Mouse (Mus musculus) spleen, postnatal 10 days (tissue): ENCODE measurements around the gene Chrd.

Experiments used
- DNase-seq, 2 experiments: peaks; one replicate each; pipeline ENCODE4 v3.0.0; 2021 to 2022; ENCODE audit warnings: low spot score in 2 of 2

Gene Chrd

DNA sequence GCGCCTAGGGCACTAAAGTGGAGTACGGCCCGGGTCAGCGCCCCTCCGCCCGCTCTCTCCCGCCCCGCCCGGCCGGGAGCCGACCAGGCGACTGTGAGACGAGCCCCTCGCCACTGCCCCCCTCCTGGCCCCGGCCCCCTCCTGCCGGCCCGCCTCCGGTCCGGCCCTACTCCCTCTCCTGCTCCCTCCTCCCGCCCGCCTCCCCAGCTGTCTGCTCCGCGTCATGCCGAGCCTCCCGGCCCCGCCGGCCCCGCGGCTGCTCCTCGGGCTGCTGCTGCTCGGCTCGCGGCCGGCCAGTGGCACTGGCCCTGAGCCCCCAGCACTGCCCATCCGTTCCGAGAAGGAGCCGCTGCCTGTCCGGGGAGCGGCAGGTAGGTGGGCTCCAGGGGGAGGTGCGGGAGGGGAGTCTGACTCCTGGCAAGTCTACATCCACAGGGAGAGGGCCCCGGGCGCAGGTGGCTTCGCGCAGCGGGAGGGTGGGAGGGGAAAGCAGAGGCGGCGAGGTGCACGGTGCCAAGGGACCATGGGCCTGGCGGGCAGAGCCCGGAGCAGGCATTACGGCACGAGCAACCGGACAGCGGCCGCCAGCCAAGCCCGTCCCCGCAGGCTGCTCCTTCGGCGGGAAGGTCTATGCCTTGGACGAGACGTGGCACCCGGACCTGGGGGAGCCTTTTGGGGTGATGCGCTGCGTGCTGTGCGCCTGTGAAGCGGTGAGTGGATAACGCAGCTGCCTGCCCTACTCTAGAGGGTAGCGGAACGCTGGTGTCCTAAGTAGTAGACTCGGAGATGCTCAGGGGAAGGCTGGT is at the start of gene Chrd:
Gene Chrd, plus strand, starts transcription at position 203 of the 806 bp plus-strand sequence.
- no peak for DNase-seq

DNA sequence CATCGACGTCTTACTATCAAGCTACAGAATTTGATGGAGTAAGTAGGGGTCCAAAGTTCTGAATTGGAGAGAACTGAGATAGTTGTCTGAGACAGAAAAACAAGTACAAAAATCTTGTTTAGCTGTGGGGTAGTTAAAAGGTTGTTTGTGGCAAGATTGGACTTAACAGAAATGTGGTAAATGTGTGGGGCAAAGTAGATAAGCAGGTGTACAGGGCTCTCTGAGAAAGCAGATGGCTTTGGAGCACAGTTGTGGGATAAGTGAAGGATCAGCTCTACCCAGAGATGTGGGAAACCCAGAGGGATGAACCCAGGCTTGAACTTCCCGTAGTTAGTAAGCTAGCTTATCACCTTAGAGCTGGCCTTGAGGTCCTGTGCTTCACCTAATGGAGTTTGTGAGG is 42.2 kb upstream of the Chrd start:
- DNase-seq, result no peak

DNA sequence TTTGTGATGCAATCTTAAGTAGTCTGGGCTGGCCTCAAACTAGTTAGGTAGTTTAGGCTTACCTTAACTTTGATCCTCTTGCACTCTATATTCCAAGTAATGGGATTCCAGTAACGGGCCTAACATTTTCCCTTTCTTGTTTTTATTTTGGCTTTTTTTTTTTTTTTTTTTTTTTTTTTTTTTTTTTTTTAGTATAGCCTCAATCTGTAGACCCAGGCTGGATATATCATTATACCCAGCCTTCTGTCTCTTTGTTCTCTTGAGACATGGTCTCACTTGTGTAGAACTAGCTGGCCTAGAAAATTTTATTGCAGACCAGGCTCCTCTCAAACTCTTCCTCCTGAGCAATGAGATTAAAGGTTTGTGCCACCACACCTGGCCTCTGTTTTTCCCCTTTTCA is 41.3 kb upstream of the Chrd start:
- DNase-seq, result no peak

DNA sequence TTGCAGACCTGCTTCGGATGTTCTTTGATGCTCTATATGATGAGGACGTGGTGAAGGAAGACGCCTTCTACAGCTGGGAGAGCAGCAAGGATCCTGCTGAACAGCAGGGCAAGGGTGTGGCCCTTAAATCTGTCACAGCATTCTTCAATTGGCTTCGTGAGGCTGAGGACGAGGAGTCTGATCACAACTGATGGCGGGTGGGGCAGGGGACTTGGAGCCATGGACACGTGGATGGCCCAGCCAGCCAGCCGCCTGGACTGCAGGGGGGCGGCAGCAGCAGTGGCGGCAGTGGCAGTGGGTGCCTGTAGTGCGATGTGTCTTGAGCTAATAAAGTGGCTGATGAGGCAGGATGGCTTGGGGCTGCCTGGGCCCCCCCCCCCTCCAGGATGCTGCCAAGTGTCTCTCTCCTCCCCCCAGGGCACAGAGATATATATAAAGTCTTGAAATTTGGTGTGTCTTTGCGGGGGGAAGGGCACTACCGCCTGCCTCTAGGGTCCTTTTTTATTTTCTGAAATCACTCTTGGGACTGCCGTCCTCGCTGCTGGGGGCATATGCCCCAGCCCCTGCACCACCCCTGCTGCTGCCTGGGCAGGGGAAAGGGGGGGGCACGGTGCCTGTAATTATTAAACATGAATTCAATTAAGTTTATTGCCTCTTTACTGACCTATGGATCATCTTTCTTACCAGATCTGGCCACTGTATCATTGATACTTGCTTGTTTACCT is 40.5 kb upstream of the Chrd start:
- peak in 1 of 2 experiments; percentile 15 for DNase-seq

DNA sequence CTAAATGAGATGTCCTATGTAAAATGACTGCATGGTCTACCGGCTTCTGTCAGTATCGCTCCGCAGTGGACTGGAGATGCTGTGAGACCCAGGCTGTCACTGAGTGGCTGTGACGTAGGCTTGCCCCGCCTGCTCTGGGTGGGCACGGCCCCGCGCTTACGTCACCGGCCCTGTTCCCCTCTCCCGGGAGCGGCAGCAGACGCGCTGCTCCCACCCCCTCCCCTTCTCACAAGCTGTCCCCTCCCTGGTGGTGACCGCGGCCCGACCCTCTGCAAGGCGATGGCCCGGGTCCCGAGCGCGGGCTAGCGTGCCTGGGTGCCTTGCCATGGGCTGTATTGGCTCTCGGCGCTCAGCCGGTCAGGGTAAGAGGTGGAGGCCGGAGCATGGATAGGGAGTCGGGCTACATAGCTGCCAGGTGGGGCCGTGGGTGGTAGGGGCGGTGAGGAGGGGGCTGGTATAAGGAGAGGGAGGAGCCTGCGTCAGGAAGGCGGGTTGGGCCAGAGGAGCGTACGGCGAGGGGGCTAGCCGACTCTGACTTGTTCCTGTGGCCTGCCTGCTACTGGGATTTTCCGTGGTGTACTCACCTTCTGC is 39.7 kb upstream of the Chrd start, which contains the start of gene Fam131a:
Gene Fam131a, plus strand, starts transcription at position 131 of the 591 bp plus-strand sequence.
- peak; percentile 59 to 76 for DNase-seq

DNA sequence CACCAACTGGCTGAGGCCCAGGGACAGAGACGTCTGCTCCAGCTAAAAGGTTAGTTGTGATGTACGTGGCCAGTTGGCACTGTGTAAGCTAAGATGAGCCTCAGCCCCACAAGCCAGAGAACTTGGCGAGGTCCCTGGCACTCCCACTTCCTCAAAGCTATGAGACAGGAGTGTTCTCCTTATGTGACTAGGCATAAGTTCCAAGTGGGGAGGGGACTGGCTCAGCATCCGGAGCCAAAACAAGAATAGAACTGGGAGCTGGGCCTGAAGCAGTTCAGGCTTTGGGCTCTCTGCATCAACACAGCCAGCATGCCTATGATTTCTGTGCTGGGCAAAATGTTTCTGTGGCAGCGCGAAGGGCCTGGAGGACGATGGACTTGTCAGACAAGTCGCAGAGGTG is 38.1 kb upstream of the Chrd start:
- peak; percentile 13 to 21 for DNase-seq

DNA sequence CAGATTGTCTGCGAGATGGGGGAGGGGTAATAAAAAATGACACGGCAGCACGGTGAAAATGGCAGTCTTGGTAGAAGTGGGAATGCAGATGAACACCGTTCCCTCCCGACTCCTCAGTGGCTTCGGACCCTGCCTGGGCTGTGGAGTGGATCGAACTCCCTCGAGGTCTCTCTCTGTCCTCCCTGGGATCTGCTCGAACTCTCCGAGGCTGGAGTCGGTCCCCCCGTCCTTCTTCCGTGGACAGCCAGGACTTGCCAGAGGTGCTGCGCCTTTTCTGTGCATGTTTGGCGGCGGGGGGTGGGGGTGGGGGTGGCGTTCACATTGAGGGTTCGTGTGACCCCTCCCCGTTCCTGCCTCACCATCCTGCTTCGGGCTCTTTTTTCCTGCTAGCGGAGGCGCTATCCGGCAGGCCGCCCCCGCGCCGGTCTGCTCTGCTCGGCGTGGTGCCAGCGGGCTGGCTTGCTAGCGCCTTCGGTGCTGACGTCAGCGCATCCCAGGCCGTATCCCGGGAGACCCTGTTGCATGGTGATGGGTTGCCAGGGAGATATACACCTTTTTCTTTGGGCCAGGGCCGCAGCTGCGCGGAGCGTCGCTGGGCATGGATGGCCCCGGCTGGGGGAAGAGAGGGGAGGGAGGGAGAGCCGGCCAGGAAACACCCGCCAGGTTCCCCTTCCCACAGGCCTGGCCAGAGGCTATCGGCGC is 37.2 kb upstream of the Chrd start:
- peak in 1 of 2 experiments; percentile 48 for DNase-seq

DNA sequence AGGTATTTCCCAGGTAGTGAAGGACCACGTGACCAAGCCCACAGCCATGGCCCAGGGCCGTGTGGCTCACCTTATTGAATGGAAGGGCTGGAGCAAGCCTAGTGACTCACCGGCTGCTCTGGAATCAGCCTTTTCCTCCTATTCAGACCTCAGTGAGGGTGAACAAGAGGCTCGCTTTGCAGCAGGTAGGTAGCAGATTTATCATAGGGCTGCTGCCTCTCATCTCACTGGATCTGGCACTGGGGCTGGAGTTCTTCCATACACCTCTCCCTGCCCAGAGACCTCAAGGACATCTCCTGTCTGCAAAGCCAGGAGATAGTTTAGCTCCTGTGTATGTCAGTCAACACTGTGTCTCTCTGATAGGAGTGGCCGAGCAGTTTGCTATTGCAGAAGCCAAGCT is 33.7 kb upstream of the Chrd start:
- DNase-seq, result no peak

DNA sequence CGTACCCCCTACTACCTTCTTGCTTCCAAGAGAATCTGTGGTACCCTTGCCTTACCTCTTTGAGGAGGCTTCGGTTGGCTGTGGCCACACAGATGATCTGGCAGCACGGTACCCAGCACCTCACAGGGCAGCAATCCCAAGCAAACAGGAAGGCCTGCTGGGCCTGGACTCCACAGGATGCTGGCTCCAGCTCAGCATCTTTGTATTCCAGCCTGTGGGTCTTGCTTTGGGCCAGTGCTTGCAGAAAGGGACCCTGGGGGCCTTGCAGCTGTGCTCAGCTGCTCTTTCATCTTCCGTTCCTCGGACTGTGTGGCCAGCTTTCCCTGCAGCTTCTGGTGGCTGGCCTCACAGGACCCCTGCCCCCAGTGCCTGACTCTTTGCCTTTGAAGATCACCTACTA is 32.9 kb upstream of the Chrd start:
- DNase-seq, result no peak

DNA sequence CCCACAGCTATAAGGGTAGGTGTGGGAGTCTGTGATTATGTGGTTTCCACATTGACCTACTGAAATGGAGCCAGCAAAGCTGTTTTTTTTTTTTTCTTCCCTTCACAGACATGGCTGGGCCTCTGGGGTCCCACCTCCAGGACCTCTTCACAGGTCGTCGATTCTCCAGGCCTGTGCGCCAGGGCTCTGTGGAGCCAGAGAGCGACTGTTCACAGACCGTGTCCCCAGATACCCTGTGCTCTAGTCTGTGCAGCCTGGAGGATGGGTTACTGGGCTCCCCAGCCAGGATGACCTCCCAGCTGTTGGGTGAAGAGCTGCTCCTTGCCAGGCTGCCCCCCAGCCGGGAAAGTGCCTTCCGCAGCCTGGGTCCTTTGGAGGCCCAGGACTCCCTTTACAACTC is 31.6 kb upstream of the Chrd start:
- no peak for DNase-seq

DNA sequence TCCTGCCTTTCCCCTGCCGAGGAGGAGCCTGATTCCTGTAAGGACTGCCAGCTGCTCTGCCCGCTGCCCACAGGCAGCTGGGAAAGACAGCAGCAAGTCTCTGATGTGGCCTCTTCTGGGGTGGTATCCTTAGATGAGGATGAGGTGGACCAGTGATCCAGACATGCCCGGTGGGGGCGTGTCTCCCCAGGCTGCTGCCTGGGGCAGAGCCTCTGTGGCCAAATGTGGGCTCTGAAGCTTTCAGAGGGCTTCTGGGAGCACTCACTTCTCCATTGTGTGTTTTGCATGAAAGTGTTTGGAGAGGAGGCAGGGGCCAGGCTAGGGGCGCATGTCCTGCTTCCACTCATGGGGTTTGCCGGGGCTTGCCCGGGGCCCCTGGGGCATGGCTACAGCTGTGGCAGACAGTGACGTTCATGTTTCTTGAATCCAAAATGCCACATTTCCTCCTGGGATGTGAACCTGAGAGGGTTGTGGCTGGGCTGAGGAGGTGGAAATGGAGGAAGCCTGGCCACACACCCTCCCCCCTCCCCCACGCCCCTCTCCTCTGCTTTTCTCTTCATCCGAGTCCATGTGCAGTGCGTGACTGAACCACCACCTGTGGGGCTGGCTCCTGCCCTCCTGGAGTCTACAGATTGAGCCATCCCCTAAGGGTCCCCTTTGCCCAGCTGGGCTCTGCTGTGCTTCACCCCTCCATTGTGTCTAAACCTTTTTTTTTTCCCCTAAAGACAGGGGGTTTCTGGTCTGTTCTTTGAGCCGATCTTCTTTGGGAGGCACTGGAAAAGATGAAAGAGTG is 31.0 kb upstream of the Chrd start:
- DNase-seq, result no peak

DNA sequence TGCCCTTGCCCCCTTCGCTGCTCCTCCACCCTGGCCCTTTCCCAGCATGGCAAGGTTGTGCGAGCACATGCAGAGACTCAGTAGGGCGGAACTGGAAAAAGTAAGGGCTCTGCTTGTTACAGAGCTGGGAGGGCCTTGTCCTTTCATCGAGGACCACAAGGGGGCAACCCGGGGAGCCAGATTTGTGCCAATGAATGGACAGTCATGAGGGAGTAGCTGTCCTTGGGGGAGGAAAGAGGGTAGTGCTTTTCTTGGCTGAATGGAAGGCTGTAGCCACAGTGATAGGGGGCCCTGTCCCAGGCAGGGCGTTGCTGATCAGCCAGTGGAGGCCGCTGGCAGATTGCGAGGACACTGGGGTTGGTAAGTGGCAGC is 30.4 kb upstream of the Chrd start:
- peak; percentile 55 to 82 for DNase-seq

DNA sequence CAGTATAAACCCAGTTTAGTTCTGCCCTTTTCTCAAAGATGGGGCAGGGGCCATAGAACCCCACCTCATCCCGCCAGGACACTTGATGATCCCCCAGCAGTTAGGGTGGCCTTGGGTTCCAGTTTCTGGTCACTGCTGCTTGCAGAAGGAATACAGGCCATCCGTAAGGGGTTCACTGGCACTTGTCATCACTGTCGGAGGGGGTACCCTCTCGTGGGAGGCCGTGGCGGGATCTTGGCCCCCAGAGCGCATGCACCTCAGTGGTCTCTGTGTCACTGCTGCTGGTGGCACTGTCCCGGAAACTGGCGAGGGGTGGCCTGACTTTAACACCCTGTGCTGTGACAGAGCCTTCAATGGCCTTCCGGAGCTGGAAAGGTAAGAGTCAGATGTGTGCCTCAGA is 29.9 kb upstream of the Chrd start:
- DNase-seq, result no peak

DNA sequence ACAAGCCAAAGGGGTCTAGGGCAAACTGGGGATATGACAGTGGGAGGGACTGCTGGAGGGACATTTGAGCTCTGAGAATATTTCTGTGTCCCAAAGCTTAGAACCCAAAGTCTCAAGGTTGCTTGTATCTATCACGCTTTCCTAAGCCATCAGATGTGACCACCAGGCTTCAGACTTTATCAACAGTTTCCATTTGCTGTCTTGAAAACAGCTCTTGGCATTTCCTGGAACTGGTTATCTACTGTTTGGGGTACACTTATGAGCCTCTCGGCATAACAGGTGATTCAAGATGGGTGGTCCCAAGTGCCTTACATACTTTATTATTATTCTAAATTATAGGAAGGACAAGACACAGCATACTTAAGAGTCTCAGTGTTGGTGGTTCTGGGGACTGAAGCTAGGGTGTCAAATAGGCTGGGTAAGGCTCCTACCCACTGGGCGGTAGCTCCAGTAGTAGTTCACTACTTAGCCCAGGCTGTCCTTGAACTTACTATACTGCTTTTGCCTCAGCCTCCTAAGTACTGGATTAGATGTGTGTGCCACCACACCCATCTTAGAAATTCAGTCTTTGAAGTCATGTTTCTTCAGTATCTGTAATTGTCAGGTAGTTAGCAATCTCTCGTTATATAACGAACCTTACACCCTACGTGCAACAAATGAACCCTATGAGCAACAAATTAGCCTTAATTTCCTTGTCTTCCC is 29.1 kb upstream of the Chrd start:
- no peak for DNase-seq

DNA sequence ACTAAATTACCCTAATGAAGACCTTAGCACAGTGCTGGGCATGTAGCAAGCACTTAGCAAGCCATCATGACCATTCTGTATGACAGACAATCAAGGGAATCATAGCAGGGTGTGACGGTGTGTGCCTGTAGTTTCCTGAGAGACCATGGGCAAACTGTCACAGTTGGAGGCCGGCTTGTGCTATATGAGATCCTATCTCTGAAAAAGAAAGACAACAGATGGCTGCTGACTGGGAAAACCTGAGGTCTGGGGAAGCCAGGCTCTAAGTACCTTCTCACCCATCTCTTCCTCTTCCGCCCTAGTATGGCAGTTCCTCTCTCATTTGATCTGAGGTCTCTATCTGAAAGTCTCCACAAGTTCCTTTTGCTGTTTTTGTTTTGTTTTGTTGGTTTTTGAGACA is 27.1 kb upstream of the Chrd start:
- no peak for DNase-seq

DNA sequence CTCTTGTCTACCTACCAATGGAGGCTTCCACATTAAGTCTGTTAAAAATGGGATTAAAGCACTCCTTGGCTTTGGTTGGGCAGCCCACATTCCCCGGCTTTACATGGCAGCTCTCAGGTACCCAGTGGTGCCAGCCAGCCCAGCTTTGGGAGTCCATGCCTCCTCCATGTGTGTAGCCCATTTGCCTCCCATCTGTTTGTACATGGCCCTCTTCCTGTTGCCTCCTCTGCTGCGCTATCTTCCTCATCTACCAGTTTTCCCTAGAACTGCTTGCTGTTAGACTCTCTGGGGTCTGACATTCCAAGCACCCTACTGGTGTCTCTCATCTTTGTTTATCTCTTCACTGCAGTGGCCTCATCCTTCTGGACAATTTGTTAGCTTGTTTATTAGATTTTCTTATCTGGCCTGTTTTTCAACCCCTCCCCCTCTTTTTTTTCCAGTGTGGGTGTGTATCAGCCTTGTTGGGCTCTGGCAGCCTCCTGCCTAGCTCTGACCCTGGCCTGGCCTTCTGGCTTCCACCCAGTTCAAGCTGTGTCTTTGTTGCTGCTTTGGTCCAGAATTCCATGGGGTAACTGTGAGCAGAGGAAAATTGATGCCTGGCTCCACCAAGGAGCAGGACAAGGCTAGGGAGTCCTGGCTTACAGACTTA is 26.4 kb upstream of the Chrd start:
- no peak for DNase-seq

DNA sequence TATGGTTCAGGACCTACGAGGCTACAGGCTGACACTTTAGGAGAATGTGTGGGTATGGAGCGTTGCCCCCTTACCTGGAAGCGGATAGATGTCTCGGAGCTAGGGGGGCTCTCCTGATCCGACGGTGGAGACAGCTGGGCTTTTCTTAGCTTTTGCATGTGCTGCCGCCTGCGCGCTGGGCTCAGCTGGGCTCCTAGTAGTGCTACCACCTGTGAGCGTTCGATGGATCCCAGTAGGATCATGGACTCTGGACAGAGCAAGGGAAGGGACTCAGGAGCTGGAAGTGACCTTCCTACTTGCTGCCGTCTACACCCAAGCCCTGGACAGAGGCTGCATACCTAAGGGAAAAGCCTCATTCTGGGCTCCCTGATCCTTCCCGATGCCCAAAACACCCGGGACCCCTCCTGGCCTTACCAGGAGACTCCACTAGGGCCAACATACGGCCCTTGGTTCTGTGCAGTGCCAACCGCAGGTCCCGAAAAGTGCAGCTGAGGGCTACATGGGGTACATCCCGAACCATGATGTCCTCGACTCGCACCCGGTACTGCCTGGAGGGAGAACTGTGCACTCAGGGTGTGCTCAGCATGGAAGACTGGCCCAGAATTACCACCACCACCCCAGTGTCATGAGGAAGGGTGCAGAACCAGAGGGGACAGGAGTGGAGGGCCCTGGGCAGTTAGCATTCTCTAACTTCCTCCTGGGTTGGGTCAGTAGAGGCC is 24.5 kb upstream of the Chrd start:
- DNase-seq, result no peak

DNA sequence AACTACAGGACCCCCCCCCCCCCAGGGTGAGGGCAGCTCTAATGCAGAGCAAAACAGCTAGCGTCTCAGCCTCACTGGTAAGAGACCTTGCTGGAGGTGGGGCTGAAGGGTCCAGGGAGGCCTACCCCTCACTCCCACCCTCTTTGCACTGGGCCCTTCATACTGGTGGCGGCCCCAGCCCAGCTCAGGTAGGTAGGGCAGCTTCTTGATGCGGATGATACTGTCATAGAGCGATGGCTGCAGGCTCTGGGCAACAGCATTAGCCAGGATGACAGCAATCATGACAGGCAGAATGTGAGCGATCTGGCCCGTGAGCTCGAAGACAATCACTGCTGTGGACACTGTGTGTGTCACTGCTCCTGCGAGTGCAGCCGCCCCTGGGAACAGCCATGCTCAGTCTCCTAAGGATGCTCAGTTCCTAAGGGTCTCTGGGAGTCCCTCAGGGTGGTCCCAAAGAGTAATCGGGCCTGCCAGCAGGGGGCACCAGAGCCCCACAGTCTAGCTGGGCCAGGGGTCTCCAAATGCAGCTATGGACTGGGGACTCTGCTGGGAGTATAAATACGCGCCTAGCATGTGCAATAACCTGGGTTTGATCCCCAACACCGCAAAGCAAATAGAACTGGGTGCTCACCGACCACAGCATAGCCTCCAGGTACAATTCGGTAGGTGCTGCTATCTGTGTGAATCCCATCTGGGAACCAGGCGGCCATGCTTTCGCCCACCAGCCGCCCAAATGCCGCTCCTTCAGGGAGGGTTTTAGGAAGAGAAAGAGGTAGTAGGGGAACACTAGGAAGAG is 23.8 kb upstream of the Chrd start:
- DNase-seq, result peak in 1 of 2 experiments; percentile 56

DNA sequence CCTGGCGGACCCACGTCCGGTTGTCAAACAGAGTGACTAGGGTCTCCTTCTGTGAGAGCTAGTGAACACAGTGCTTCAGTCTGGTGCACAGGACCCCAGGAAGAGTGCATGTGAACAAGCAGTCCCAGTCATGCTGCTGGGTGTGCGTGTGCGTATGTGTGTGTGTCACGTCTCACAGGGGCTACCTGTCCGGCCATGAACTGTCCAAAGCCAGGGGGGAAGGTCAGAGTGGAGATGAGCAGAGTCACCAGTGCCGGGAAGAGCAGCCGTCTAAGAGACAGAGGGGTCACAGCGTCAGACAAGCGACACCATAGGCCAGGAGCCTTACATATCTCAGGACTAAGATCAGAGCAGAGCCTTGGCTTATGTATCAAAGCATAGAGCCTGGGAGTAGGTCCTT is 22.6 kb upstream of the Chrd start:
- DNase-seq, result no peak
